Mouse (Mus musculus) lung, embryonic 16.5 days (tissue): ENCODE results near the gene Eif4h. TPM values are rescaled to one million over a fixed set of nuclear protein-coding genes. Genes with fewer than 3 reads are reported as not detected.

Experiments used
- microRNA-seq: library from miRNA; unstranded; fragments of <30 nt; microRNA quantifications from one replicate; pipeline ENCODE4, GENCODE M21; 2016
- polyA plus RNA-seq: library from polyadenylated mRNA; unstranded; fragments of >200 nt; fragmentation: Nextera tagmentation; extraction: Ambion mirVana; gene quantifications from 2 replicates; pipeline ENCODE4 v1.2.1, GENCODE M21; 2015

Eif4h gene
- polyA plus RNA-seq, 1 experiment from 2014 or later = 493 TPM

Small RNA genes lying within 50 kb of the gene (microRNA-seq; reads per million reads assigned to microRNA genes)
- not detected for gene Mir7228

Other genes starting within 250 kb of the Eif4h start
- 58.8 and 67.5 TPM in 2 replicates for gene Gtf2ird1, start 182.8 kb downstream of the Eif4h start, polyA plus RNA-seq
- gene Clip2, start 87.1 kb downstream of the Eif4h start, polyA plus RNA-seq = 4.6 and 4.7 TPM in 2 replicates
- 0.20 and 0.23 TPM in 2 replicates for gene Syna, start 79.3 kb downstream of the Eif4h start, polyA plus RNA-seq
- gene Rfc2, start 58.1 kb downstream of the Eif4h start, polyA plus RNA-seq = 255 and 270 TPM in 2 replicates
- 1.8 and 3.3 TPM in 2 replicates for gene Lat2, start 24.5 kb downstream of the Eif4h start, polyA plus RNA-seq
- gene Limk1, start 49.1 kb upstream of the Eif4h start, polyA plus RNA-seq = 8.3 and 9.1 TPM in 2 replicates
- gene Eln, start 107.8 kb upstream of the Eif4h start, polyA plus RNA-seq = 570 and 624 TPM in 2 replicates